Mouse (Mus musculus): ENCODE results near the gene Dcun1d4.
"Not testable (repeated sequence)": the region's sequence is repeated elsewhere in the genome, so short reads cannot be mapped to it uniquely, and the experiment has no call there.

Gene Dcun1d4

GRCm38 (mm10) chr5:73480700-73481099 is at the start of gene Dcun1d4:
Gene Dcun1d4, plus strand, starts transcription at chr5:73481000.
- no peak for DNase-seq (ENCODE audit: low spot score)

- peak; percentile 89 for DNase-seq (ENCODE audit: low spot score)
Observed at GRCm38 (mm10) chr5:73431581-73431980, 49.2 kb upstream of the Dcun1d4 start.

- no peak for DNase-seq (ENCODE audit: low spot score)
Observed at GRCm38 (mm10) chr5:73432805-73433204, 48.0 kb upstream of the Dcun1d4 start.

GRCm38 (mm10) chr5:73434764-73435163 is 46.0 kb upstream of the Dcun1d4 start:
- DNase-seq (ENCODE audit: low spot score), result no peak

- DNase-seq (ENCODE audit: low spot score), result no peak
Observed at GRCm38 (mm10) chr5:73442176-73442575, 38.6 kb upstream of the Dcun1d4 start.

- no peak for DNase-seq (ENCODE audit: low spot score)
Observed at GRCm38 (mm10) chr5:73450276-73450675, 30.5 kb upstream of the Dcun1d4 start.

GRCm38 (mm10) chr5:73454502-73455306 is 26.1 kb upstream of the Dcun1d4 start:
- DNase-seq (ENCODE audit: low spot score), result no peak

- no peak for DNase-seq (ENCODE audit: low spot score)
Observed at GRCm38 (mm10) chr5:73455307-73455687, 25.5 kb upstream of the Dcun1d4 start.

GRCm38 (mm10) chr5:73468462-73469433 is 12.1 kb upstream of the Dcun1d4 start:
- no peak for DNase-seq (ENCODE audit: low spot score)

GRCm38 (mm10) chr5:73474412-73475405 is 6.1 kb upstream of the Dcun1d4 start:
- DNase-seq (ENCODE audit: low spot score), result no peak

- DNase-seq (ENCODE audit: low spot score), result no peak
Observed at GRCm38 (mm10) chr5:73481401-73481800, 601 bp downstream of the Dcun1d4 start.

- DNase-seq (ENCODE audit: low spot score), result not testable (repeated sequence)
Observed at GRCm38 (mm10) chr5:73482381-73482780, 1.6 kb downstream of the Dcun1d4 start.

- no peak for DNase-seq (ENCODE audit: low spot score)
Observed at GRCm38 (mm10) chr5:73484016-73484615, 3.3 kb downstream of the Dcun1d4 start.

GRCm38 (mm10) chr5:73486451-73486850 is 5.7 kb downstream of the Dcun1d4 start:
- DNase-seq (ENCODE audit: low spot score), result no peak

- DNase-seq (ENCODE audit: low spot score), result peak; percentile 49
Observed at GRCm38 (mm10) chr5:73489915-73490314, 9.1 kb downstream of the Dcun1d4 start.

- DNase-seq (ENCODE audit: low spot score), result peak; percentile 99
Observed at GRCm38 (mm10) chr5:73490596-73491073, 9.8 kb downstream of the Dcun1d4 start.

- no peak for DNase-seq (ENCODE audit: low spot score)
Observed at GRCm38 (mm10) chr5:73491074-73491836, 10.5 kb downstream of the Dcun1d4 start.

GRCm38 (mm10) chr5:73491837-73492720 is 11.3 kb downstream of the Dcun1d4 start:
- DNase-seq (ENCODE audit: low spot score), result peak; percentile 94

GRCm38 (mm10) chr5:73497401-73497800 is 16.6 kb downstream of the Dcun1d4 start:
- DNase-seq (ENCODE audit: low spot score), result no peak

Data from retina, embryonic 14.5 days (tissue).